Mouse (Mus musculus) left cerebral cortex, adult 8-10 months (tissue): Measurements from ENCODE around the gene Urgcp. TPM values are rescaled to one million over a fixed set of nuclear protein-coding genes. Genes with fewer than 3 reads are reported as not detected.
A peak's percentile ranks its signal among the peaks of the same experiment; 100 is the strongest.

Experiments
- DNase-seq, 2 experiments: peaks; one replicate each; pipeline ENCODE4 v3.0.0; 2022; ENCODE audit warnings: low spot score in 2 of 2
- total RNA-seq, 4 experiments: library from RNA; stranded (reverse); gene quantifications; 2 replicates each; pipeline ENCODE4 v1.2.4; 2022

Urgcp gene
- total RNA-seq, 4 experiments from 2014 or later: 71.7 to 74.7 (median 73.3) TPM

DNA sequence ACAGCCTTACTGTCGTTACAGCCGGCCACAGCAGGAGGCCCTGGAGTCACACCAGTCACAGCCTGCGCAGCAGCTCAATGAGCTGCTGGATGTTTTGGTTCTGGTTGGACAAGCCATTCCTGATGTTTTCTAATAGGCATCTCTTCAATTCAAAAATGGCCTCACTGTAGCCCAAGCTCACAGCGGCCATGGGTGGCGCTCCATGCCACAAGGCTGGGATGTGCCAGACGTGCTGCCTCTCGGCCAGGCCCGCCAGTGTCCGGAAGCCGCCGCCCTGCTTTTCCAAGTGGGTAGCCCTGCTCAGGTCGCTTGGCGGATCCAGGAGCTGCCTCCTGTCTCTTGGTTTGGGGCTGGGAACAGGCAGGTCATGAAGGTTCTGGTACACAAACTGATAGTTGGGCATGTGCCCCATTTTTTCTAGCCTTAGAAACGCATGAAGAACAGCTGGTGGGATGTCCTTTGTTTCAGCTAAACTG lies 46.5 kb downstream of the Urgcp start, which contains the start of gene Mrps24:
Gene Mrps24 (minus strand): TSS at position 51 of the 476 bp plus-strand sequence.
- no peak for DNase-seq

DNA sequence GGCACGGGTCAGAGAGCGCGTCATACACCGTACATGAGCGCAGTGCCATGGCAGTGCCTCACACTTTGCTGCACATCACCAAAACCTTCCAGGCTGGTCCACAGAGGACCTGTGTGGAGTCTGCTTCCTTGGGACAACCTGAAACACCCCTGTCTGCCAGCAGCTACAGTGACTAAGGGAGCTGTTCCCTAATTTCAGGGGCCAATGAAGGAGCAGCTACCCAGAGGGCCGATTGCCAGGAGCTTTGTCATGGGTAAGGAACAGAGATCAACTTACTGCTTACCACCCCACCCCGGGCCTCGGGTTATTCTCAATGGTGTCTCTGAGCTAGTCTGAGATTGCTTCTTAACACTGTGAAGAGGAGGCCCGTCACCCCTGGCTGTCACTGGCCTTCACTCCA lies 47.0 kb downstream of the Urgcp start:
- no peak for DNase-seq

DNA sequence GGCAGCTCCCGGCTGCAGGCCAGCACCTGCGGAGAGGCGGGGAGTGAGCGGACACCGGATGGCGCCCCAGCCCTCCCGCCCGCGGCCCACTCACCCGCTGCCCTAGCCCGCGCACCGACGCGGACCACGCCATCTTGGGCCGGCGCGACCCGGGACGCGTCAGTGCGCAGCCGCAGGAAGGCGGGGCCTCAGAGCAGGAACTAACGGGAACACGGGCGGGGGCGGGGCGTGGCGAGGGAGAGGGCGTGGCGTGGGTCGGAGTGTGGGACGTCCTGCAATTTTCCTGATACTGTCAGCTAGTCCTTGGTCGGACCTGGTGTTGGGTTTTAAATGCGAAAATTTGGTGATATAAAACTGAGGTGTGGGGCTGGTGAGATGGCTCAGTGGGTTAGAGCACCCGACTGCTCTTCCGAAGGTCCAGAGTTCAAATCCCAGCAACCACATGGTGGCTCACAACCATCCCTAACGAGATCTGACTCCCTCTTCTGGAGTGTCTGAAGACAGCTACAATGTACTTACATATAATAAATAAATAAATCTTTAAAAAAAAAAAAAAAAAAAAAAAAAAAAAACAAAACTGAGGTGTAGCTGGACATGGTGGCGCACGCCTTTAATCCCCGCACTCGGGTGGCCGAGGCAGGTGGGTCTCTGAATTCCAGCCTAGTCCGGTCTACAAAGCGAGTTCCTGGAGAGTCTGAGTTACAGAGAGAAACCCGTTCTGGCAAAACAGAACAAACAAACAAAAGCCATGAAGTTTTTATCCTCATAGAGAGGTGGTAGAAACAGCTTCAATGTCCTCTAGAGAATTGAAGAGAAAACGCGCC lies 54.4 kb downstream of the Urgcp start:
- DNase-seq: peak; percentile 69 to 77

GRCm38 (mm10) chr11:5706874-5707529 lies 55.2 kb downstream of the Urgcp start:
- DNase-seq: peak in 1 of 2 experiments; percentile 35

DNA sequence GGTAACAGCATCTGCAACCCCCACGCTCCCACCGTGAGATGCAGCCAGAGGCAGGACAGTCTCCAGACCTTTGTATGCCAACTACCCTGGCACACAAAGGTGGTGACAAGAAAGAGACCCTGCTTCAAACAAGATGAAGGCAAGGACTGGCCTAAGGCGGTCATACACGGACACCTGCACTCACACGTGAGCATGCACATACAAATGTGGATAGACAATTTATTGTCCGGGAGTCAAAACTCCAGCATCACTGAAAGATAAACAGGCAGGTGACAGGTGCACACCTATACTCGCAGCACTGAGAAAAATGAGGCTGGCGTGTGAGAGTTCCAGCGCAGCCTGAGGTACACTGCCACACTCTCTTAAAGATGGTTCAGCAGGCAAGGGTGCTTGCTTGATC lies 56.2 kb downstream of the Urgcp start:
- DNase-seq: no peak

DNA sequence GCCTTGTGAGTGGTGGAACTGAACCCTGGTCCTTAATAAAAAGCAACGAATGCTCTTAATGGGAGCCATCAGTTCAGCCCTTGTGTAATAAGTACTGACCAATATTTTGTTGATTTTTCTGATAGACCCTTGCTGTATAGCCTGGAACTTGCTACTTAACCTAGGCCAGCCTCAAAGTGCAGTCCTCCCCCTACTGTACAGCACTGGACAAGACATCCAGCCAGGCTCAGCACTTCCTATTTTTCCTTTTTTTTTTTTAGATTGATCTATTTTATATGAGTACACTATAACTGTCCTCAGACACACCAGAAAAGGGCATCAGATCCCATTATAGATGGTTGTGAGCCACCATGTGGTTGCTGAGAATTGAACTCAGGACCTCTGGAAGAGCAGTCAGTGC lies 58.8 kb downstream of the Urgcp start:
- no peak for DNase-seq

GRCm38 (mm10) chr11:5702957-5703332 lies 59.2 kb downstream of the Urgcp start:
- DNase-seq: no peak

- DNase-seq: no peak
These were observed 59.8 kb downstream of the Urgcp start for GRCm38 (mm10) chr11:5702271-5702956.

DNA sequence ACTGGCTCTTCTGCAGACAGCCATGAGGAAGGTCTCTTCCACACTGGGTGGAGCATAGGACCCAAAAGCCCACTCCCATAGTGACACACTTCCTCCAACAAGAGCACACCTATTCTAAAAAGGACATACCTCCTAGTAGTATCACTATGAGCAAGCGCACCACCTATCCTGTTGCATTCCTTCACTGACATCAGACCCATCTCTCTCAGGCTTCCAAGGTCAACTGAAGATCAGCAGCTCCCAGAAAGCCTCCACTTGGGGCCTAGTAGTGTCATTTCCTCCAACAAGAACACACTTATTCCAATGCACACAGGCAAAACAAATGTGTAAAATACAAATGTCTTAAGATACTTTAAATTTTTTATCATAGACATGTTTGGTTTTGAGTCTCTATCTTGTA lies 60.4 kb downstream of the Urgcp start:
- no peak for DNase-seq

- DNase-seq: no peak
These were observed 60.9 kb downstream of the Urgcp start for GRCm38 (mm10) chr11:5701300-5701699.

DNA sequence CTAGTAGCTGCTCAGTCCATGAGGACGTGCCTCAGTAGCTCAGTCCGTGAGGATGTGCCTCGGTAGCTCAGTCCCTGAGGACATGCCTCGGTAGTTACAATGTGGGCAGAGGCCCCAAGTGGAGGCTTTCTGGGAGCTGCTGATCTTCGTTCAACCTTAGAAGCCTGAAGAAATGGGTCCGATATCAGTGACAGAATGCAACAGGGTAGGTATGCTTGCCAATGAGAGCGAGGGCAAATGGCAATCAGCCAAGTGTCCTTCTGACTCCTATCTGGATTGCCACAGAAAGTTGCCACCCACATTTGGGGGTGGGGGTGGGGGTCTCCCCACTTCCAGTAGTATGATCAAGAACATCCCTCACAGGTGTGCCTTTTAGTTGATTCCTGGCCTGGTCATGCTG lies 61.4 kb downstream of the Urgcp start:
- no peak for DNase-seq

DNA sequence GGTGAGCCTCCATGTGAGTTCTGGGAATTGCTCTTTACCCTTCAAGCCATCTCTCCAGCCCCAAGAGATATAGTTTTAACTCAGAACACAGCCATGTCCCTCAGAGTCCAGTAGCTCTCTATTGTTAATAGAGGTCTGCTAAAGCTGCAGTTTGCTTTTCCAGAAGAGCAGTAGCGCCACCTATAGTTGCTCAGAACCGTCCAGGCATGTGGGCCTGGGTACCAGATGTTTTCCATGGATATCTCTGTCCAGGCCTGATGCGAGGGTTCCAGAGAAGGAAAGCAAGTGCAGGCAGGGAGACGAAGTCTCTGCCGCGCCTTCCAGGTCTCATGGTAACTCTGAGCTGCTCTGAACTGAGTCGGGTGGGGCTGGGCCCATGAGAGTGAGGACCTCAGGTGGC lies 70.4 kb downstream of the Urgcp start:
- DNase-seq: no peak

DNA sequence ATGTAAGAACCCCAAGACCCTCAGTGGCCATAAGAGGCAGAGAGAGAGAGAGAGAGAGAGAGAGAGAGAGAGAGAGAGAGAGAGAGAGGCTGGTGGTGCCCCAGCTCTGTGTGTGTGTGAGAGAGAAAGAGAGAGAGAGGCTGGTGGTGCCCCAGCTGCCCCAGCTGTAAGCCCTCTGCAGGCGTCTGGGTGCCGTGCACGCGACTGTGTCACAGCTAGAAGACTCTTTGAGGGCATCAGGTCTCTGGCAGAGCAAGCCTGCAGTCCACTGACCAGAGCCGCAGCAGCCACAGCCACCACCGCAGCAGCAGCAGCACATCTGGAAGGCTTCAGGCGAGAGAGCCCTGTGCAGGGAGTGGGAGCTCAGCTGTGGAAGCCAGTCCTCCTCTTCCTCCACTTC lies 77.9 kb downstream of the Urgcp start:
- DNase-seq: no peak

GRCm38 (mm10) chr11:5682541-5682940 lies 79.6 kb downstream of the Urgcp start:
- no peak for DNase-seq

Other genes starting within 250 kb of the Urgcp start
- 10 to 100 TPM; 78.5 to 83.1 (median 80.7) TPM for gene Xbp1, start 241.7 kb downstream of the Urgcp start, total RNA-seq
- 10 to 100 TPM; 13.0 to 15.0 (median 13.2) TPM for gene Ccdc117, start 220.2 kb downstream of the Urgcp start, total RNA-seq
- gene Ankrd36, start 192.7 kb downstream of the Urgcp start, total RNA-seq: not detected
- 10 to 100 TPM; 58.0 to 65.8 (median 61.4) TPM for gene Mrps24, start 46.7 kb downstream of the Urgcp start, total RNA-seq
- gene Dbnl, start 26.1 kb upstream of the Urgcp start, total RNA-seq: 10 to 100 TPM; 59.1 to 73.2 (median 66.7) TPM
- 10 to 100 TPM in 3 of 4 experiments, 1 to 10 TPM in 1; 8.3 to 11.8 (median 10.7) TPM for gene Pgam2, start 41.4 kb upstream of the Urgcp start, total RNA-seq
- gene Polm, start 75.6 kb upstream of the Urgcp start, total RNA-seq: 10 to 100 TPM in 3 of 4 experiments, 1 to 10 TPM in 1; 9.8 to 14.5 (median 13.4) TPM
- 10 to 100 TPM; 22.3 to 25.7 (median 24.6) TPM for gene Aebp1, start 99.6 kb upstream of the Urgcp start, total RNA-seq
- 10 to 100 TPM; 22.1 to 26.9 (median 23.4) TPM for gene Pold2, start 115.9 kb upstream of the Urgcp start, total RNA-seq
- not detected for gene Myl7, start 136.4 kb upstream of the Urgcp start, total RNA-seq
- gene Gck, start 187.7 kb upstream of the Urgcp start, total RNA-seq: 1 to 10 TPM in 3 of 4 experiments, under 1 TPM in 1; 0.81 to 2.3 (median 1.2) TPM
- 10 to 100 TPM; 77.3 to 84.9 (median 82.7) TPM for gene Ykt6, start 193.3 kb upstream of the Urgcp start, total RNA-seq